Mouse (Mus musculus): ENCODE data around the gene Prnp. TPM values are rescaled to one million over a fixed set of nuclear protein-coding genes. Genes with fewer than 3 reads are reported as not detected.

Gene Prnp
- total and polyA plus RNA-seq, 2 experiments from 2014 or later = 203 to 234 TPM

DNA sequence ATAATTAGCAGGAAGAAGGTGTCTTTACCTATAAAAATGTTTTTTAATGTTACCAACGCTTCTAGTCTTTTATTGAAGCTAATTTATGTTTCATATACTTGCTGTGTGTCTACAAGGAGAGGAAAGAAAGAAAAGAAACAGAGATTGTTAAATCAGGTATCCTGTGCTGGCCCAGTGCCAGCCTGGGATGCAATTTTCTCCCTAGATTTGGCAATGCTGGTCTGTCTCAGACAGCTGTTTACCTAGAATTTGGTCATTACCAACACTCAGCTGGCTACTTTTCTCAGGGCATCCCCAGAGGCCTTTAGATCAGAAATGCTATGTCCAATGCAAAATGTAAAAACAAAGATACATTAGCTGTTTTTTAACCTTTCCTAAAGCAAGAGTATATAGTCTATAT, 36.4 kb upstream of the Prnp start:
- H3K4me1 ChIP-seq (ENCODE audit: insufficient read depth, low read length) = no peaks in the 10 kb centered on the region
- WGBS = 77% methylated on average over 1 of the region's 1 CpGs
- H3K36me3 ChIP-seq (ENCODE audit: insufficient read depth, low read length) = no peaks in the 10 kb centered on the region
- H3K4me2 ChIP-seq (ENCODE audit: low read depth, low read length) = no peak overlapping the region
- no peak for DNase-seq (ENCODE audit: low spot score)
- ATAC-seq = no peak
- no peaks in the 10 kb centered on the region for H3K27me3 ChIP-seq (ENCODE audit: insufficient read depth, low read length)
- no peaks in the 10 kb centered on the region for H3K9me3 ChIP-seq (ENCODE audit: low read length)
- H3K27ac ChIP-seq = no peak overlapping the region
- no peak overlapping the region for H3K9ac ChIP-seq (replicated peaks; ENCODE audit: low read length)
- no peak overlapping the region for H3K4me3 ChIP-seq (ENCODE audit: low read length)
- no peak for TF ChIP-seq CTCF (IDR thresholded peaks at IDR 0.05; ENCODE audit: low read depth)

DNA sequence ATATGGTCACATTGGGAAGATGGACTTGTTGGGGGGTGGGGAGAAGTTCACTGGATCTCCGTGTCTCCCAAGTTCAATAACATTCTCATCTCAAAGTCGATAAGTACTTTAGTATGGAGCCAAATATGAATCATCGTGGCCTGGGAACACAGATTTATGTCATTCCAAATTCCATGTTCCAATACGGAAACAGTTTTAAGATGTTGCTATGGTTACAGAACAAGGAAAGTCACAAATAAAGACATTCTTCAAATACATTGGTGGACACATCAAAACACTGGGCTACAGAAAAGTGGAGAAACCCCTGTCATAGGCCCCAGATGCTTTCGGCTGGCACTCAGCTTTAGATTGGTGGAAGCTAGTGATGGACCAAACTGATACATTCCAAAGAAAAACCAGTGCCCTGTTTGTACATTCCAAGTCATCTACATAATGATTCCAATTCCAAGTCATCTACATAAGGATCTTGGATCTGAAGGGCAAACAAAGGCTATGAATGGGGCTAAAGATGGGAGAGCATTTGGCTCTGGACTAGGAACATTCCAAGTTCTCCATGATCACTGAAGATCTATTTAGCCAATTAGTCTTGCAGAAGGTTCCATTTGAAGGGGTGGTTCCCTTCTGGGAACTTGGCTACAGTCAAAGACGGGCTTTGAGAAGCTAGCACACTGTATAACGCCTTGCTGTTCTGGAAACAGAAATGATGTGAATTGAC, 33.0 kb upstream of the Prnp start:
- TF ChIP-seq CTCF (IDR thresholded peaks at IDR 0.05; ENCODE audit: low read depth) = no peak
- Histone ChIP-seq H3K27ac (no peak overlapping the region), H3K4me3 (ENCODE audit: low read length) (no peak overlapping the region), H3K4me1 (ENCODE audit: insufficient read depth, low read length) (no peaks in the 10 kb centered on the region), H3K36me3 (ENCODE audit: insufficient read depth, low read length) (no peaks in the 10 kb centered on the region), H3K9me3 (ENCODE audit: low read length) (no peaks in the 10 kb centered on the region), H3K4me2 (ENCODE audit: low read depth, low read length) (no peak overlapping the region), H3K27me3 (ENCODE audit: insufficient read depth, low read length) (no peaks in the 10 kb centered on the region), H3K9ac (replicated peaks; ENCODE audit: low read length) (no peak overlapping the region)
- DNase-seq (ENCODE audit: low spot score) = no peak
- WGBS = 91% methylated on average over 7 of the region's 7 CpGs
- no peak for ATAC-seq

DNA sequence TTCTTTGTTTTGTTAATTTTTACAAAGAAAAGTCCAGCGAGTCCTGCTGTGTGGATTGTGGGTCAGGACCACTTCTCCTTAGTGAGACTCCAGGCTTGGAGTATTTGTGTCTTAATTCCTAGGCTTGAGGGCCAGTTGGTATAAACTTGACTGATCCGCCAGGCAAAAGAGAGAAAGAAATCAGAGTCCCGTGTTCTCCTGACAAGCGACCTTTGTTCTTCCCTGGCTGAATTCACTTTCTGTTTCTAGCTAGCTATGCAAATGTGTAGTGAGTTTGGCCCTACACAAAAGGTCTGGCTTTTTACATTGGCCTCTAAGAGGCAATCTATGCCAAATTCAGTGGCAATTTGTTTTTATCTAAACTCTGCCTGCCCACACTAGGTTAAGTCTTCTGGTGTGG, 28.0 kb upstream of the Prnp start:
- no peak overlapping the region for H3K27ac ChIP-seq
- DNase-seq (ENCODE audit: low spot score) = peak; percentile 41
- no peak for TF ChIP-seq CTCF (IDR thresholded peaks at IDR 0.05; ENCODE audit: low read depth)
- peaks cover 9% of the 10 kb centered on the region for H3K4me1 ChIP-seq (ENCODE audit: insufficient read depth, low read length)
- H3K27me3 ChIP-seq (ENCODE audit: insufficient read depth, low read length) = no peaks in the 10 kb centered on the region
- 53% methylated on average over 4 of the region's 4 CpGs for WGBS
- no peak overlapping the region for H3K4me3 ChIP-seq (ENCODE audit: low read length)
- ATAC-seq = peak; percentile 32; the same call in 1 of the 2 replicates
- no peak overlapping the region for H3K9ac ChIP-seq (replicated peaks; ENCODE audit: low read length)
- no peaks in the 10 kb centered on the region for H3K36me3 ChIP-seq (ENCODE audit: insufficient read depth, low read length)
- no peaks in the 10 kb centered on the region for H3K9me3 ChIP-seq (ENCODE audit: low read length)
- no peak overlapping the region for H3K4me2 ChIP-seq (ENCODE audit: low read depth, low read length)

- no peaks in the 10 kb centered on the region for H3K27me3 ChIP-seq (ENCODE audit: insufficient read depth, low read length)
- H3K36me3 ChIP-seq (ENCODE audit: insufficient read depth, low read length) = no peaks in the 10 kb centered on the region
- DNase-seq (ENCODE audit: low spot score) (peak; percentile 53), ATAC-seq (peak; percentile 74; the same call in 1 of the 2 replicates)
- 60% methylated on average over 2 of the region's 2 CpGs for WGBS
- no peak overlapping the region for H3K27ac ChIP-seq
- H3K4me3 ChIP-seq (ENCODE audit: low read length) = no peak overlapping the region
- no peak overlapping the region for H3K4me2 ChIP-seq (ENCODE audit: low read depth, low read length)
- H3K4me1 ChIP-seq (ENCODE audit: insufficient read depth, low read length) = peaks cover 9% of the 10 kb centered on the region
- H3K9ac ChIP-seq (replicated peaks; ENCODE audit: low read length) = no peak overlapping the region
- no peaks in the 10 kb centered on the region for H3K9me3 ChIP-seq (ENCODE audit: low read length)
- no peak for TF ChIP-seq CTCF (IDR thresholded peaks at IDR 0.05; ENCODE audit: low read depth)
Observed at GRCm38 (mm10) chr2:131883136-131883535, 26.6 kb upstream of the Prnp start.

- Histone ChIP-seq H3K4me3 (ENCODE audit: low read length) (no peak overlapping the region), H3K4me1 (ENCODE audit: insufficient read depth, low read length) (peaks cover 9% of the 10 kb centered on the region), H3K27ac (no peak overlapping the region), H3K9ac (replicated peaks; ENCODE audit: low read length) (no peak overlapping the region), H3K36me3 (ENCODE audit: insufficient read depth, low read length) (no peaks in the 10 kb centered on the region), H3K4me2 (ENCODE audit: low read depth, low read length) (no peak overlapping the region), H3K27me3 (ENCODE audit: insufficient read depth, low read length) (no peaks in the 10 kb centered on the region), H3K9me3 (ENCODE audit: low read length) (no peaks in the 10 kb centered on the region)
- TF ChIP-seq CTCF (IDR thresholded peaks at IDR 0.05; ENCODE audit: low read depth) = no peak
- 90% methylated on average over 6 of the region's 6 CpGs for WGBS
- no peak for ATAC-seq
- no peak for DNase-seq (ENCODE audit: low spot score)
Observed at GRCm38 (mm10) chr2:131886503-131887160, 23.1 kb upstream of the Prnp start.

DNA sequence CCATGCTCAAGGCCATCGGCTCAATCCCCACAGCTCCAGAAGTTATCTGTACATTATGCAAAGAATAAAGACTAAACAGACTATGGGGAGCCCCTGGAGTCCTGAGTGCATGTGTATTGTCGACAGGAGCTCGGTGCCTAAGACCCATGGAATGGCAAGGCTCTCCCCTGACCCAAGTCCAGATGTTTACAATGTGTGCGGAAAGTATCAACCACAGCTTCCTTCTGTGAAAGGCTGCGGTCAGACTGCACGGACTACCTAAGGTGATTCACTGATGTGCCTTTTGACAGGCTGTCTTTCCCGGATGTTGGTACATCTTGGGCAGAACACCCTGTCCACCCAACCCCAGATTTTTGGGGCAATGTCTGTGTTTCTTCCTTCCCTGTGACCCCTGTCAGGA, 21.5 kb upstream of the Prnp start:
- ATAC-seq = no peak
- Histone ChIP-seq H3K4me3 (ENCODE audit: low read length) (no peak overlapping the region), H3K36me3 (ENCODE audit: insufficient read depth, low read length) (no peaks in the 10 kb centered on the region), H3K4me1 (ENCODE audit: insufficient read depth, low read length) (peaks cover 6% of the 10 kb centered on the region; the same call in 1 of the 2 replicates), H3K4me2 (ENCODE audit: low read depth, low read length) (no peak overlapping the region), H3K9ac (replicated peaks; ENCODE audit: low read length) (no peak overlapping the region), H3K27ac (no peak overlapping the region), H3K9me3 (ENCODE audit: low read length) (no peaks in the 10 kb centered on the region), H3K27me3 (ENCODE audit: insufficient read depth, low read length) (no peaks in the 10 kb centered on the region)
- TF ChIP-seq CTCF (IDR thresholded peaks at IDR 0.05; ENCODE audit: low read depth) = no peak
- DNase-seq (ENCODE audit: low spot score) = no peak
- 76% methylated on average over 7 of the region's 7 CpGs for whole genome bisulfite sequencing

- no peaks in the 10 kb centered on the region for H3K27me3 ChIP-seq (ENCODE audit: insufficient read depth, low read length)
- WGBS = 30% methylated on average over 5 of the region's 5 CpGs
- no peak for TF ChIP-seq CTCF (IDR thresholded peaks at IDR 0.05; ENCODE audit: low read depth)
- ATAC-seq (no peak), DNase-seq (ENCODE audit: low spot score) (no peak)
- no peak overlapping the region for H3K27ac ChIP-seq
- no peak overlapping the region for H3K4me2 ChIP-seq (ENCODE audit: low read depth, low read length)
- no peaks in the 10 kb centered on the region for H3K36me3 ChIP-seq (ENCODE audit: insufficient read depth, low read length)
- H3K4me3 ChIP-seq (ENCODE audit: low read length) = no peak overlapping the region
- H3K9ac ChIP-seq (replicated peaks; ENCODE audit: low read length) = no peak overlapping the region
- no peaks in the 10 kb centered on the region for H3K9me3 ChIP-seq (ENCODE audit: low read length)
- H3K4me1 ChIP-seq (ENCODE audit: insufficient read depth, low read length) = 0 out of 2 replicates have a peak, but pooled peaks cover 3% of the 10 kb centered on the region
Observed at GRCm38 (mm10) chr2:131892534-131892933, 17.2 kb upstream of the Prnp start.
